Mouse (Mus musculus) embryonic facial prominence, embryonic 15.5 days (tissue): ENCODE measurements around the gene Trpt1. TPM values are rescaled to one million over a fixed set of nuclear protein-coding genes. Genes with fewer than 3 reads are reported as not detected.

Experiments
- ATAC-seq: fragments of 200-750 bp; cut with Nextera tagmentation; 2 replicates; pipeline ENCODE4 v1.8.0; 2017; ENCODE audit warnings: low read depth, moderate TSS enrichment; ENCODE audit not compliant: insufficient number of reproducible peaks, low FRiP score, low TSS enrichment
- H3K27ac ChIP-seq: fragments of 300-500 bp; sonication (generic); replicated peaks from 2 replicates; pipeline ENCODE4 v1.5.1; 2015; ENCODE audit warnings: mild to moderate bottlenecking, inconsistent platforms
- H3K27me3 ChIP-seq: fragments of 300-500 bp; sonication (generic); 2 replicates; pipeline ENCODE4 v1.6.1; 2015; ENCODE audit warnings: inconsistent platforms
- H3K36me3 ChIP-seq: fragments of 300-500 bp; sonication (generic); 2 replicates; pipeline ENCODE4 v1.6.1; 2015; ENCODE audit warnings: mild to moderate bottlenecking, inconsistent platforms
- H3K4me1 ChIP-seq: fragments of 300-500 bp; sonication (generic); 2 replicates; pipeline ENCODE4 v1.6.1; 2015; ENCODE audit warnings: inconsistent platforms
- H3K4me2 ChIP-seq: fragments of 300-500 bp; sonication (generic); replicated peaks from 2 replicates; pipeline ENCODE4 v1.6.1; 2015; ENCODE audit warnings: mild to moderate bottlenecking, inconsistent platforms
- H3K4me3 ChIP-seq: fragments of 300-500 bp; sonication (generic); replicated peaks from 2 replicates; pipeline ENCODE4 v1.5.1; 2015; ENCODE audit warnings: mild to moderate bottlenecking, inconsistent platforms
- H3K9ac ChIP-seq: fragments of 300-500 bp; sonication (generic); 2 replicates; pipeline ENCODE4 v1.6.1; 2015; ENCODE audit warnings: inconsistent platforms
- H3K9me3 ChIP-seq: fragments of 300-500 bp; sonication (generic); replicated peaks from 2 replicates; pipeline ENCODE4 v1.6.1; 2016; ENCODE audit warnings: inconsistent platforms
- WGBS: fragments of 180-500 bp; shearing (Covaris S2); methylation state at CpG from one replicate; pipeline ENCODE4 v1.1.7; 2015; 5-methylcytosine and 5-hydroxymethylcytosine counted together
- polyA plus RNA-seq: library from polyadenylated mRNA; unstranded; fragments of >200 nt; fragmentation: Nextera tagmentation; extraction: Ambion mirVana; gene quantifications from 2 replicates; pipeline ENCODE4 v1.2.1, GENCODE M21; 2015

The Trpt1 gene
- polyA plus RNA-seq, 1 experiment from 2014 or later = 12.7 TPM

- peak overlapping the region; percentile 34; the same call in 1 of the 2 replicates for H3K27ac ChIP-seq
- peak overlapping the region; percentile 59 for H3K9ac ChIP-seq
- peaks cover 52% of the 10 kb centered on the region for H3K4me1 ChIP-seq
- H3K4me3 ChIP-seq = peak overlapping the region; percentile 53
- H3K27me3 ChIP-seq = no peaks in the 10 kb centered on the region
- H3K4me2 ChIP-seq = peak overlapping the region; percentile 76
- H3K9me3 ChIP-seq = no peaks in the 10 kb centered on the region
- peaks cover 20% of the 10 kb centered on the region for H3K36me3 ChIP-seq
- WGBS = 41% methylated on average over 21 of the region's 21 CpGs
- ATAC-seq = no peak
Measured at GRCm38 (mm10) chr19:6995255-6995991, 508 bp upstream of the Trpt1 start.

- no peak for ATAC-seq
- Histone ChIP-seq H3K27me3 (no peaks in the 10 kb centered on the region), H3K4me3 (no peak overlapping the region), H3K27ac (no peak overlapping the region), H3K9ac (no peak overlapping the region), H3K4me2 (no peak overlapping the region), H3K4me1 (peaks cover 37% of the 10 kb centered on the region), H3K9me3 (no peaks in the 10 kb centered on the region), H3K36me3 (peaks cover 21% of the 10 kb centered on the region)
- 80% methylated on average over 9 of the region's 9 CpGs for WGBS
Measured at GRCm38 (mm10) chr19:6997721-6998290, 1.9 kb downstream of the Trpt1 start.

- Histone ChIP-seq H3K36me3 (peaks cover 21% of the 10 kb centered on the region), H3K27ac (no peak overlapping the region), H3K4me1 (peaks cover 30% of the 10 kb centered on the region), H3K9ac (no peak overlapping the region), H3K4me2 (no peak overlapping the region), H3K4me3 (no peak overlapping the region), H3K9me3 (no peaks in the 10 kb centered on the region), H3K27me3 (no peaks in the 10 kb centered on the region)
- WGBS = 93% methylated on average over 19 of the region's 19 CpGs
- ATAC-seq = no peak
Measured at GRCm38 (mm10) chr19:6999360-7000063, 3.6 kb downstream of the Trpt1 start.

GRCm38 (mm10) chr19:7006892-7007593 is 11.1 kb downstream of the Trpt1 start:
- Histone ChIP-seq H3K4me1 (no peaks in the 10 kb centered on the region), H3K9ac (no peak overlapping the region), H3K9me3 (no peaks in the 10 kb centered on the region), H3K27ac (0 out of 2 replicates have a peak overlapping the region, but pooled peaks have one; percentile 17), H3K4me2 (no peak overlapping the region), H3K27me3 (no peaks in the 10 kb centered on the region), H3K36me3 (no peaks in the 10 kb centered on the region), H3K4me3 (no peak overlapping the region)
- WGBS = 79% methylated on average over 9 of the region's 9 CpGs
- ATAC-seq = no peak; the same call in 1 of the 2 replicates

GRCm38 (mm10) chr19:7012426-7012825 is 16.5 kb downstream of the Trpt1 start:
- H3K27me3 ChIP-seq = no peaks in the 10 kb centered on the region
- no peak overlapping the region for H3K4me3 ChIP-seq
- H3K27ac ChIP-seq = no peak overlapping the region
- H3K4me2 ChIP-seq = no peak overlapping the region
- 80% methylated on average over 4 of the region's 4 CpGs for WGBS
- no peaks in the 10 kb centered on the region for H3K36me3 ChIP-seq
- no peaks in the 10 kb centered on the region for H3K9me3 ChIP-seq
- ATAC-seq = no peak
- no peaks in the 10 kb centered on the region for H3K4me1 ChIP-seq
- H3K9ac ChIP-seq = no peak overlapping the region

- 86% methylated on average over 9 of the region's 9 CpGs for WGBS
Measured at GRCm38 (mm10) chr19:7013984-7014383, 18.1 kb downstream of the Trpt1 start.

GRCm38 (mm10) chr19:7014481-7015135 is 18.7 kb downstream of the Trpt1 start:
- WGBS = 90% methylated on average over 20 of the region's 20 CpGs
- H3K4me3 ChIP-seq = no peak overlapping the region
- no peak for ATAC-seq

More at GRCm38 (mm10) chr19:7013984-7014383, 18.1 kb downstream of the Trpt1 start:
- Histone ChIP-seq H3K36me3 (peaks cover 7% of the 10 kb centered on the region; the same call in 1 of the 2 replicates), H3K9me3 (no peaks in the 10 kb centered on the region), H3K27ac (no peak overlapping the region), H3K4me3 (no peak overlapping the region), H3K4me1 (no peaks in the 10 kb centered on the region), H3K4me2 (no peak overlapping the region), H3K27me3 (no peaks in the 10 kb centered on the region), H3K9ac (no peak overlapping the region)
- no peak for ATAC-seq

GRCm38 (mm10) chr19:7017541-7018457 is 21.9 kb downstream of the Trpt1 start:
- Histone ChIP-seq H3K4me1 (no peaks in the 10 kb centered on the region), H3K36me3 (peaks cover 44% of the 10 kb centered on the region), H3K9ac (no peak overlapping the region), H3K9me3 (no peaks in the 10 kb centered on the region), H3K27ac (no peak overlapping the region), H3K4me2 (no peak overlapping the region), H3K4me3 (no peak overlapping the region), H3K27me3 (no peaks in the 10 kb centered on the region)
- WGBS = 78% methylated on average over 12 of the region's 12 CpGs
- no peak for ATAC-seq

More at GRCm38 (mm10) chr19:7014481-7015135, 18.7 kb downstream of the Trpt1 start:
- no peaks in the 10 kb centered on the region for H3K9me3 ChIP-seq
- no peak overlapping the region for H3K27ac ChIP-seq
- H3K9ac ChIP-seq = no peak overlapping the region
- no peaks in the 10 kb centered on the region for H3K27me3 ChIP-seq
- H3K4me2 ChIP-seq = no peak overlapping the region
- H3K4me1 ChIP-seq = no peaks in the 10 kb centered on the region
- H3K36me3 ChIP-seq = peaks cover 13% of the 10 kb centered on the region

GRCm38 (mm10) chr19:7018546-7018945 is 22.6 kb downstream of the Trpt1 start:
- Histone ChIP-seq H3K36me3 (peaks cover 51% of the 10 kb centered on the region), H3K27ac (no peak overlapping the region; the same call in 1 of the 2 replicates), H3K9ac (no peak overlapping the region), H3K4me1 (no peaks in the 10 kb centered on the region), H3K4me2 (no peak overlapping the region), H3K9me3 (no peaks in the 10 kb centered on the region), H3K4me3 (no peak overlapping the region), H3K27me3 (no peaks in the 10 kb centered on the region)
- 81% methylated on average over 11 of the region's 11 CpGs for WGBS
- no peak for ATAC-seq

- Histone ChIP-seq H3K27me3 (no peaks in the 10 kb centered on the region), H3K36me3 (peaks cover 56% of the 10 kb centered on the region), H3K27ac (no peak within 1 kb of the TSS; the same call in 1 of the 2 replicates), H3K9ac (no peak within 1 kb of the TSS), H3K4me2 (no peak within 1 kb of the TSS), H3K4me1 (no peaks in the 10 kb centered on the region), H3K4me3 (no peak within 1 kb of the TSS), H3K9me3 (no peaks in the 10 kb centered on the region)
- no peak for ATAC-seq
- WGBS = 76% methylated on average over 5 of the region's 5 CpGs
Measured at GRCm38 (mm10) chr19:7019191-7019590, 23.3 kb downstream of the Trpt1 start, which contains the start of gene Fermt3. Gene Fermt3 (minus strand): TSS chr19:7019469.
